Mouse (Mus musculus) embryonic facial prominence, embryonic 11.5 days (tissue): ENCODE results near the gene Cda. TPM values are rescaled to one million over a fixed set of nuclear protein-coding genes. Genes with fewer than 3 reads are reported as not detected.

Source experiments
- ATAC-seq: fragments of 200-750 bp; cut with Nextera tagmentation; replicated peaks from 2 replicates; pipeline ENCODE4 v1.8.0; 2017; ENCODE audit warnings: low read depth; ENCODE audit not compliant: insufficient number of reproducible peaks, low FRiP score, low TSS enrichment
- DNase-seq: peaks from one replicate; pipeline ENCODE4 v3.0.0-alpha.2; 2015; ENCODE audit warnings: low spot score
- H3K27ac ChIP-seq: fragments of 300-500 bp; sonication (generic); replicated peaks from 2 replicates; pipeline ENCODE4 v1.5.1; 2014; ENCODE audit warnings: mild to moderate bottlenecking, low read depth, low read length, control low read depth
- H3K27me3 ChIP-seq: fragments of 300-500 bp; sonication (generic); 2 replicates; pipeline ENCODE4 v1.6.1; 2014; ENCODE audit warnings: mild to moderate bottlenecking, low read length, moderate library complexity, mixed read lengths; ENCODE audit not compliant: control insufficient read depth, insufficient read depth
- H3K36me3 ChIP-seq: fragments of 300-500 bp; sonication (generic); replicated peaks from 2 replicates; pipeline ENCODE4 v1.6.1; 2014; ENCODE audit warnings: low read depth, mild to moderate bottlenecking, low read length, moderate library complexity, mixed read lengths; ENCODE audit not compliant: control insufficient read depth, insufficient read depth
- H3K4me1 ChIP-seq: fragments of 300-500 bp; sonication (generic); 2 replicates; pipeline ENCODE4 v1.6.1; 2014; ENCODE audit warnings: low read length, mixed read lengths; ENCODE audit not compliant: control insufficient read depth, insufficient read depth
- H3K4me2 ChIP-seq: fragments of 300-500 bp; sonication (generic); 2 replicates; pipeline ENCODE4 v1.6.1; 2014; ENCODE audit warnings: low read depth, mild to moderate bottlenecking, control low read depth, low read length, moderate library complexity
- H3K4me3 ChIP-seq: fragments of 300-500 bp; sonication (generic); 2 replicates; pipeline ENCODE4 v1.5.1; 2014; ENCODE audit warnings: low read depth, low read length, control low read depth
- H3K9ac ChIP-seq: fragments of 300-500 bp; sonication (generic); replicated peaks from 2 replicates; pipeline ENCODE4 v1.6.1; 2014; ENCODE audit warnings: mild to moderate bottlenecking, control low read depth, low read length
- H3K9me3 ChIP-seq: fragments of 300-500 bp; sonication (generic); replicated peaks from 2 replicates; pipeline ENCODE4 v1.6.1; 2016; ENCODE audit warnings: mild to moderate bottlenecking, low read length, inconsistent platforms, mixed read lengths; ENCODE audit not compliant: control insufficient read depth
- WGBS: fragments of 180-500 bp; shearing (Covaris S2); extraction: QIAGEN DNeasy Blood & Tissue Kit; methylation state at CpG from one replicate; pipeline ENCODE4 v1.1.7; 2014; 5-methylcytosine and 5-hydroxymethylcytosine counted together
- polyA plus RNA-seq: library from polyadenylated mRNA; unstranded; fragments of >200 nt; fragmentation: Nextera tagmentation; extraction: Ambion mirVana; gene quantifications from 2 replicates; pipeline ENCODE4 v1.2.1, GENCODE M21; 2014

Gene Cda
- polyA plus RNA-seq, 1 experiment from 2014 or later: 3.5 TPM

- Histone ChIP-seq H3K4me3 (no peak overlapping the region), H3K9ac (no peak overlapping the region), H3K4me2 (no peak overlapping the region), H3K27me3 (no peaks in the 10 kb centered on the region), H3K4me1 (no peaks in the 10 kb centered on the region), H3K9me3 (no peaks in the 10 kb centered on the region), H3K27ac (no peak overlapping the region), H3K36me3 (peaks cover 7% of the 10 kb centered on the region)
- no peak for DNase-seq
- 86% methylated on average over 3 of the region's 3 CpGs for WGBS
- ATAC-seq: no peak
These were observed 55.7 kb downstream of the Cda start for GRCm38 (mm10) chr4:138312105-138312504.

GRCm38 (mm10) chr4:138311595-138311994, 56.2 kb downstream of the Cda start:
- WGBS: 66% methylated on average over 8 of the region's 8 CpGs
- Histone ChIP-seq H3K4me1 (no peaks in the 10 kb centered on the region), H3K9me3 (no peaks in the 10 kb centered on the region), H3K27ac (no peak overlapping the region), H3K9ac (no peak overlapping the region), H3K36me3 (peaks cover 7% of the 10 kb centered on the region), H3K27me3 (no peaks in the 10 kb centered on the region), H3K4me2 (no peak overlapping the region), H3K4me3 (no peak overlapping the region)
- ATAC-seq: peak; percentile 24; the same call in 1 of the 2 replicates
- peak; percentile 55 for DNase-seq

- no peak overlapping the region for H3K4me3 ChIP-seq
- peaks cover 7% of the 10 kb centered on the region for H3K36me3 ChIP-seq
- H3K27ac ChIP-seq: no peak overlapping the region
- no peak overlapping the region for H3K4me2 ChIP-seq
- no peaks in the 10 kb centered on the region for H3K27me3 ChIP-seq
- ATAC-seq (no peak), DNase-seq (no peak)
- H3K4me1 ChIP-seq: no peaks in the 10 kb centered on the region; the same call in 1 of the 2 replicates
- H3K9me3 ChIP-seq: no peaks in the 10 kb centered on the region
- WGBS: 94% methylated on average over 19 of the region's 19 CpGs
- no peak overlapping the region for H3K9ac ChIP-seq
These were observed 57.4 kb downstream of the Cda start for GRCm38 (mm10) chr4:138310311-138310910.

GRCm38 (mm10) chr4:138307739-138308138, 60.1 kb downstream of the Cda start:
- 95% methylated on average over 12 of the region's 12 CpGs for WGBS
- ATAC-seq: no peak
- H3K9ac ChIP-seq: no peak overlapping the region
- no peak overlapping the region for H3K4me2 ChIP-seq
- H3K4me1 ChIP-seq: peaks cover 4% of the 10 kb centered on the region; the same call in 1 of the 2 replicates
- no peaks in the 10 kb centered on the region for H3K9me3 ChIP-seq
- no peak overlapping the region for H3K4me3 ChIP-seq
- DNase-seq: no peak
- no peaks in the 10 kb centered on the region for H3K27me3 ChIP-seq
- peaks cover 7% of the 10 kb centered on the region for H3K36me3 ChIP-seq
- no peak overlapping the region for H3K27ac ChIP-seq

GRCm38 (mm10) chr4:138307025-138307424, 60.8 kb downstream of the Cda start:
- H3K9me3 ChIP-seq: no peaks in the 10 kb centered on the region
- H3K4me2 ChIP-seq: no peak overlapping the region
- ATAC-seq: no peak
- H3K4me1 ChIP-seq: peaks cover 4% of the 10 kb centered on the region; the same call in 1 of the 2 replicates
- DNase-seq: no peak
- WGBS: 88% methylated on average over 3 of the region's 3 CpGs
- H3K9ac ChIP-seq: no peak overlapping the region
- no peak overlapping the region for H3K4me3 ChIP-seq
- H3K36me3 ChIP-seq: peaks cover 7% of the 10 kb centered on the region
- no peaks in the 10 kb centered on the region for H3K27me3 ChIP-seq
- no peak overlapping the region for H3K27ac ChIP-seq

- H3K9me3 ChIP-seq: no peaks in the 10 kb centered on the region
- peak; percentile 99 for DNase-seq
- H3K4me2 ChIP-seq: peak within 1 kb of the TSS; percentile 89
- no peaks in the 10 kb centered on the region for H3K36me3 ChIP-seq
- H3K27ac ChIP-seq: peak within 1 kb of the TSS; percentile 38; the same call in 1 of the 2 replicates
- peak; percentile 99 for ATAC-seq
- no peaks in the 10 kb centered on the region for H3K27me3 ChIP-seq
- WGBS: under 1% methylated on average over 64 of the region's 64 CpGs
- peak within 1 kb of the TSS; percentile 92 for H3K9ac ChIP-seq
- H3K4me1 ChIP-seq: peaks cover 4% of the 10 kb centered on the region; the same call in 1 of the 2 replicates
- H3K4me3 ChIP-seq: peak within 1 kb of the TSS; percentile 96
These were observed 63.3 kb downstream of the Cda start, which contains the start of gene Ddost for GRCm38 (mm10) chr4:138304340-138305104. Ddost (plus strand) TSS chr4:138304730.

- peak overlapping the region; percentile 80 for H3K9ac ChIP-seq
- H3K27ac ChIP-seq: 0 out of 2 replicates have a peak overlapping the region, but pooled peaks have one; percentile 10
- no peaks in the 10 kb centered on the region for H3K27me3 ChIP-seq
- peak overlapping the region; percentile 40 for H3K4me3 ChIP-seq
- no peaks in the 10 kb centered on the region for H3K36me3 ChIP-seq
- H3K4me1 ChIP-seq: peaks cover 4% of the 10 kb centered on the region; the same call in 1 of the 2 replicates
- 16% methylated on average over 18 of the region's 18 CpGs for WGBS
- H3K4me2 ChIP-seq: peak overlapping the region; percentile 89
- no peaks in the 10 kb centered on the region for H3K9me3 ChIP-seq
- DNase-seq: no peak
- ATAC-seq: no peak
These were observed 64.0 kb downstream of the Cda start for GRCm38 (mm10) chr4:138303742-138304141.

- Histone ChIP-seq H3K36me3 (no peaks in the 10 kb centered on the region), H3K4me1 (peaks cover 4% of the 10 kb centered on the region; the same call in 1 of the 2 replicates), H3K9me3 (no peaks in the 10 kb centered on the region), H3K9ac (no peak overlapping the region), H3K4me2 (no peak overlapping the region), H3K27me3 (no peaks in the 10 kb centered on the region), H3K4me3 (no peak overlapping the region), H3K27ac (no peak overlapping the region)
- no peak for DNase-seq
- WGBS: 95% methylated on average over 3 of the region's 3 CpGs
- no peak for ATAC-seq
These were observed 64.8 kb downstream of the Cda start for GRCm38 (mm10) chr4:138303011-138303410.
